Mouse (Mus musculus): ENCODE results near the gene Plekhg4.
A peak's percentile ranks its signal among the peaks of the same experiment; 100 is the strongest.

Gene Plekhg4

DNA sequence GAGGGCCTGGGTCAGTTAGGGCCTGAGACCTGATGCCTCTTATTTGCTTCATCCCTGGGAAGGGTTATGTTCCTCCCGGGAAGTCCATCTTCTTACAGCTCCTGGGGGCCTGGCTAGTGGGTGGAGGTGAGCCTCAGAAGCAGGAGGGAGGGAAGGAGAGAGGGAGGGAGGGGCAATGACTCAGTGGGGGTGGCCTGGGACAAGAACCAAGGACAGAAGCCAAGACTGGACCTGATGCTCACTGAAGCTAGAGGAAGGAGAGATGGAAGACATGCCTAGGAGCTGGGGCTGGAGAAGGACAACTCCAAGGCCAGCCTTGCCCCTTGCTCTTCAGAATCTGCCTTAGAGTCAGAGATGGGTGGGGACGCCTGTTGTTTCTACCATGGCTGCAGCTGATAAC, at the start of gene Plekhg4:
Gene Plekhg4 (plus strand): TSS at position 243 of the 400 bp plus-strand sequence.
- no peak for DNase-seq (ENCODE audit: low spot score in 2 of 2)

DNA sequence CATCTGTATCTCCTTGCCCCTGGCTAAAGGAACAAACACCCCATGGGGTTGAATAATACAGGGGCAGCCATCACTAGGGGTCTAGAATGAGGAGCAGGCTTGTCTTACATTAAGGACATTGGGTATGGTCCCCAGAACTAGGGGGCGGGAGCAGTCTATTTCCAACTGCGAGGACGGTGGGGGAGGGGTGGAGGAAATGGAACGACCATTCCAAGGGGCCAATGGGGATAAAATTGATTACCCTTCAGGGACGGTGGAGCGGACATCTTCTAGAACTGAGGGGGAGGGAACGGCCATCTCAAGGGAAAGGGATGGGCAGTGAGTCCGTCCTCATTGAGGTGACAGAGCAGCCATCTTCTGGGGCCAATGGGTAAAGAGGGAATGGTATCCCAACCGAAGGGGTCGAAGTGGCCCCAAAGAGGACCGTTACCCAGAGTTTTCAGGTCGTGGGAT, 47.4 kb upstream of the Plekhg4 start:
- DNase-seq (ENCODE audit: low spot score in 2 of 2): no peak

DNA sequence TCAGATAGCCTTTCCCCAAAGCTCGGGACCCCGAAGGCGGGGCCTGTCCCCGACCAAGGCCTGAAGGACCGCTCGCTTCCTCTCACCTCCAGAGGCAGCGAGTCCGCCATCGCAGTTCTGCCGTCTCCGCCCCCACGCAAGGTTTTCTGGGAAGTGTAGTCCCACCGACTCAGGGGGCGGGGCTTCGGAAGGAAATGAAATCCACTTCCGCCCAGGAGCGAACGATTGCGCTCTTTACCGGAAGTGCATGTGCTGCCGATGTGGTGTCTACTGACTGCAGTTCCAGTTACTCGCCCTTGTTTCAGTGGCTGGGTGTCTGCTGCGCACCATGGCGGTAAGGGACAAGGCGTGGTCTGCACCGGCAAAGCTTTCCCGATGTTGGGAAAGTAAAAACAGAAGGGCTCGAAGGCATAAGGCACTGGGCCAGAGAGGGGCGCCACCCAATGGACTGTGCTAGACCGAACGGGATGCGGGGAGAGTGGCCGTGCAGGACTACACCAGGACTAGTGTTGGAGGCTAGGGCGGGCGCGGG, 46.9 kb upstream of the Plekhg4 start, which contains the start of the genes Lrrc29 and Tmem208:
Gene Lrrc29 (minus strand): TSS at position 138 of the 532 bp plus-strand sequence.
Gene Tmem208 (plus strand): TSS at position 214 of the 532 bp plus-strand sequence.
- peak; percentile 95 to 96 for DNase-seq (ENCODE audit: low spot score in 2 of 2)

DNA sequence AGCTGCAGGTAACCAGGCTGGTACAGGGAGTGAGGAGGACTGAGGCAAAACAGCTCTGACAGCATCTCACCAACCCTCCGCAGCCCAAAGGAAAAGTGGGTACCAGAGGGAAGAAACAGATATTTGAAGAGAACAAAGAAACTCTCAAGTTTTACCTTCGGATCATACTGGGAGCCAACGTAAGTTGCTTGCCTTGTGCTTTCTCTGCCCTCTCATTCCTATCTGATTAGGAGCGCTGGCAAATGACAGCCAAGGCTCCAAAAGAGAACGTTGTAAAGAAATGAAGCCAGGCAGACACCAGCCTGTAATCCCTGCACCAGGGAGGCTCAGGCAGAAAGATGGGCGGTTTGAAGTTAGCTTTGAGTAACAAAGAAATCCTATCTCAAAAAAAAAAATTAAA, 46.1 kb upstream of the Plekhg4 start:
- DNase-seq (ENCODE audit: low spot score in 2 of 2): no peak

DNA sequence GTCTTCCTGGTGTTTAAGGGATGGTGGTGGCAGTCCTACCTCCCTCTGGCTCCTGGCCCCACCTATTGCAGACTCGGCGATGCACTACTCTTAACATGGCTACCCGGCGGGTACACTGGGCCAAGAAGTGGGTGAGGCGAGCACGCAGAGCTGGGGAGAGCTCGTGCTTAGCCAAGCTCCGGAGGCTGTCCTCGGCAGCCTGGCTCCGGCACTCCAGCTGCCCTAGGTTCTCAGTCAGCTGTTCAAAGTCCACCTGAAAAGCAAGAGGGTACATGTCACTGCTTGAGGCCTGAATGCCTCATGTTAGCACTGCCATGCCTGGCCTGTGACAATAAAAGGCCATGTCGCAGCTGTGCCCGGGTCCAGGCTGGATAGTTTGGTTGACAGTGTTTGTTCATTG, 42.7 kb upstream of the Plekhg4 start:
- DNase-seq (ENCODE audit: low spot score in 2 of 2): no peak

DNA sequence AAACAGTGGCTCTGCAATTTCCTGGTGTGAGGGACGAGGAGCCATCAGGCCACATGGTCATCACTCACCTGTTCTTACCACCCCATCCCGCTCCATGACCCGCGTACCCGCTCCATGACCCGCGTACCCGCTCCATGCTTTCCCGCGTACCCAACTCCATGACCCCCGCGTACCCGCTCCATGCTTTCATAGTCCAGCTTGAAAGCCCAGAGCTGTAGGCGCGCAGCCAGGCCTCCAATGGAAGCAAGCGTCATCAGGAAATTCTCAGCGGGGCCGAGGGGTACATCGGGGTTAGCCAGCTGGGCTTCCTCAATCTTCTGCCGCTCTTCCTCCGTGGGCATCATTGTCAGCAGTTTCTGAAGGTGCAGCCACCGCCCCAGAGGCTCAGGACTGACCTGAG, 41.6 kb upstream of the Plekhg4 start:
- no peak for DNase-seq (ENCODE audit: low spot score in 2 of 2)

DNA sequence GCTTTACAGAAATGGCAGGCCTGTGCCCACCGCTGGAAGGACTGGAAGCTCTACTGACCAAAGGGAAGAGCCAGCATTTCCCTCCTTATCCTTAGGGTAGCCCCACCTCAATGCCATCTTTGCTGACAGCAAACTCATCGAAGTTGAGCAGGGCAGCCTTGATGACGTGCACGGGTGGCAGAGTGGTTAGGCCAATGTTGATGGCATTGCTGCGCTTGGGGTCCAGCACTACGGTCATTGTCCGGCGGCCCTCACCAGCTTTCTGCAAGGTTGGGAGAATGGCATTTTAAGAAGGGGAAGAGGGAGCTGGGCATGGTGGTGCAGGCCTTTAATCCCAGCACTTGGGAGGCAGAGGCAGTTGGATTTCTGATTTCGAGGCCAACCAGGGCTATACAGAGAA, 41.1 kb upstream of the Plekhg4 start:
- DNase-seq (ENCODE audit: low spot score in 2 of 2): no peak

DNA sequence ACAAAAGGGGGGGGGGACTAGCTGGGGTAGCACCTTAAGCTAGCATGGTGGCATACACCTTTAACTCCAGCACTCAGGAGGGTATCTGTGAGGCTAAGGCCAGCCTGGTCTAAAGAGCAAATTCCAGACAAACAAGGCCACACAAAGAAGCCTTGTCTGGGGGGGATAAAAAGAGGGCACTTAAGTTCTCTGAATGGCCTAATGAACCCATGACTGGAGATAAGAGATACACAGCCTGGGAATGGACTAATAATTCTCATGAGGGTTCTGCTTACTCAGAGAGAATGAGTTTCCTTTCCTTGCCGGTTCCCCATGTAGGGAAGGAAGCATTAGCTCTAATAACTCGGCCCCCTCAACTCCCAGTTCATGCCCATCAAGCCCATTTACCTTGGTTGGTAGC, 40.6 kb upstream of the Plekhg4 start:
- no peak for DNase-seq (ENCODE audit: low spot score in 2 of 2)

DNA sequence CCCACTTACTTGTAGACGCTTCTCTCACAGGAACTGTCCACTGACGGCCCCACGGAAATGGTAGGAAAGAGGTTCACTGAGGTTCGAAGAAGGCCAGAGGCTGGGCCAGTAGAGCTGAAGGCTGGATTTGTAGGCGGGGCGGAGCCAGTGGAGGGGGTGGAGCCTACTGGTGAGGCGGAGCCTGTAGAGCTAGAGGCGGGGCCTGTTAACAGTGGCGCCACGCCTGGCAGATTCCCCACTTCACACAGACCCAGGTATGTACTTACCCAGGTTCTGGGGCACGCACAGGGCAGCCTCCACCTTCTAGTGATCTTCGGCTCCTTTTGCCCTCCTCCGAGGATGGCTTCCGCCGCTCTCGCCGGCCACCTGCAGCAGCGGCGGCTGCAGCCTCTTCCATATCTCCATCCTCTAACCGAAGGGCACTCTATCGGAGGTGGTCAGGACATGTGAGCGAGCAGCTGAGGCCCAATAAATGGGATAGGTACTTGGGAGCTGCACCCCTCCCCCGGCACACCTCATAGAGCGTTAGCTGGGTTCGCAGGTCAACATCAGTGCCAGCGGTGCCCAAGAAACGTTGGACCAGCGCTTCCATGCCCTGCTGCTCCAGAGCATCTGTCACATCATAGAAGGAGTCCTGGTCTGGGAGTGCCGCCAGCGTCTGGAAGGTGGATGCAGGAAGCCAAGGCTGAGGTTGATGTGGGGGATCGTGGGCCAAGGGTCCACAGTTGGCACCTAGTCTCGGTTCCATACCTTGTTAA, 36.5 kb upstream of the Plekhg4 start:
- DNase-seq (ENCODE audit: low spot score in 2 of 2): no peak

DNA sequence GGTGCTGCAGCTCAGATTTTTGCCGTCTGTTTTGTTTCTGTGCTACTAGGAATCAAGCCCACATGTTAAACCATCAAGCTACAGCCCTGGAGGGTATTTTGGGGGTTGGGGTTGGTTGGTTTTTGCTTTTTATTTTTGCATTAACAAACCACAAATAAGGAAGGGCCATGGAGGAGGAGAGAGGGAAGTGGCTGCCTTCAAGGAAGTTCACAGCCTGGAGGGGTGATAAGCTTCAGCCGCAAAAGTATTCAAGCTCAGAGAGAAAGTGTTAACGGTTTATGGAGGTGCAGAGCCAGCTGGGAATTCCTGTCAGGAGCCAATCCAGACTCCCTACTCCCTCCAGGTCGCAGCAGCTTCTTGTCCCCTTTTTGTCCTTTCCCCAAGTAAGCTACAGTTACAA, 34.1 kb upstream of the Plekhg4 start:
- no peak for DNase-seq (ENCODE audit: low spot score in 2 of 2)

DNA sequence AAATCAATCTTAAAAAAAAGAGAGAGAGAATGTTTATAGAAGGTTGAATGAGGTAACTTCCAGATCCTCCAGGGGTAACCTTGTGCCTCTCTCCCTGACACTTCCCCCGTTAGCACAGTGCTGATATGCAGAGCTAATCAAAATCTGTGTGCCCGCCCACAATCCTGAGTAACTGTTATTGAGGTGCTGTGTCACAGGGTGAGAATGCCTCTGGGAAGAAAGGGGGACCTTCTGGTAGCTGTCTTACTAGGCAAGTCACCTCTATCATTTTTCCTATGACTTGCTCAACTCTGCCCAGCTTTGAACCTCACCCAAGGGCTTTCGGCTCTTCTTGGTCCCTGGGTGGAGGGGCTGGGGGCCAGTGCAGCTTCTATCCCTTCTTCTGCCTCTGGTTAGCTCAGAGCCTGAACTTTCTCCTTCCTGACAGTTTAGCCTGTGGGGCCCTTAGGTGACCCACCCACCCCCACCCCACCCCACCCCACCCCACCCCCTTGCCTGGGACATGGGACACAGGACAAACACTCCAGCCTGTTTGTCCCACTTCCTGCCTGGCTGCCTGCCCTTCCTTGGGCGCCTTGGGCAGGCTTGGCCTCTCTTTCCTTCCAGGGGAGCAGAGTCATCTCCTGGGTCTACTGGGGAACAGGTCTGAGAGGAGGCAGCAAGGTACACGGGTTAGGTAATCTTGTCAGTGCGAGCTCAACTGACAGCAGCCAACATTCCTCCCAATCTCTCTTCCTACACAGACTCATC, 33.0 kb upstream of the Plekhg4 start:
- no peak for DNase-seq (ENCODE audit: low spot score in 2 of 2)

DNA sequence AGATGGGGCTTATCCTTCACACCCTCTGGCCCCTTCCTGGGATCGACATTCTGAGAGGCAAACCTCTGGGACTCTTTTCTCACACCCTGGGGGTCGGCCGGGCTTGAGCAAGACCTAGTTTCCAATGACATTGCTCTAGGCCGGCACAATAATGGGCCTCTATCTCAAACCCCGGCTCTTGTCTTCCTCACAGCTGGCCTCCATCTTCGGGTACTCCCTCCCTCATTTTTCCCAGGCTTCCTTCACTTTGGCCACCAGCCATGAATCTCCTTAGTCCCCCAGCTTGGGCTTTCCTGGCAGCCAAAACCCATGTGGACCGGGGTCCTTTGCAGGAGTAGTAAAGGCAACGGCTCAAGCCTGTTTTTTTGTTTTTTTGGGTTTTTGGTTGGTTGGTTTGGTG, 31.7 kb upstream of the Plekhg4 start:
- no peak for DNase-seq (ENCODE audit: low spot score in 2 of 2)

DNA sequence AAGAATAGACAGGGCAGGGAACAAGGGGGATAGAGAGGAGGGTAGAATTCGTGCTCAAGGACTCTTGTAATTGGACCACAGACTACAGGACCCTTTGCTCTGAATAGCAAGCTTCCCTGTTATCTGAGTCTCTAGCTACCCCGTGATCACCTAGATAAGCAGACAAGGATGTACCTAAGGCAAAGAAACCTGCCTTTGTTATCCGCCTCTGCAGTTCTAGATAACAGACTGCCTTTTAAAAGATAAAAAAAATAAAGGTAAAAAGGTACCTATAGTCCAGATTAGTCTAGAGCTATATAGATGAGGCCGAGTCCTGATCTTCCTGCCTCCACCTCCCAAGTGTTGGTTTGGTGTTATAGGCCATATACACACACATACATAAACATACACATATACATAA, 30.3 kb upstream of the Plekhg4 start:
- no peak for DNase-seq (ENCODE audit: low spot score in 2 of 2)

DNA sequence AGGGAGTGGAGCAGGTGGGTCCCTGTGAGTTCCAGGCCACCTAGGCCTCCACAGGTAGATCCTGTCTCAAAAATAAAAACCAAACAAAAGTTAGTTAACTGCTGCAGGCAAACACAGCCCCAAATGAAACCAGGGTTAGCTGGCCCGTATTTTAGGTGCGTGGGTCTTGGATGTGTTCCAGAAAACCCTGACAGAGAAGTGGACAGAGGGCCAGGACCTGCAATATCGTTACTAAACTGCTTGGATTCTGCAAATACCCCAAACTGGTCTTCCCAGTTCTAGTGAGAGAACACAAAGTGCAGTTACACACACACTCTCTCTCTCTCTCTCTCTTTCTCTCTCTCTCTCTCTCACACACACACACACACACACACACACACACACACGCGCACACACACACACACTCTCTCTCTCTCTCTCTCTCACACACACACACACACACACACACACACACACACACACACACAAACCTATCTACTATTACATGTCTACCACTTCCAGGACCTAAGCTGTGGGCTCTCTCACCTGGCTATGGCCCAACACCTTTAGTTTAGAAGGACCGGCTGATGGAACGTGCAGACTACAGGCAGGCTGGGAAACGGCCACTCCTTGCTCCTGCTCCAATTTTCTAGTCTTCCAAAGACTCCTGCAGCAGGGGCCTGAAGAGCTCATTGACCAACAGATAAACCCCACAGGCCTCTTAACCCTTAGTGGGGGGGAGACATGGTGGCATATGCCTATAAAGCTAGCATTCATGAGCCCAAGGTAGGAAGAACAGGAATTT, 29.1 kb upstream of the Plekhg4 start:
- no peak for DNase-seq (ENCODE audit: low spot score in 2 of 2)

DNA sequence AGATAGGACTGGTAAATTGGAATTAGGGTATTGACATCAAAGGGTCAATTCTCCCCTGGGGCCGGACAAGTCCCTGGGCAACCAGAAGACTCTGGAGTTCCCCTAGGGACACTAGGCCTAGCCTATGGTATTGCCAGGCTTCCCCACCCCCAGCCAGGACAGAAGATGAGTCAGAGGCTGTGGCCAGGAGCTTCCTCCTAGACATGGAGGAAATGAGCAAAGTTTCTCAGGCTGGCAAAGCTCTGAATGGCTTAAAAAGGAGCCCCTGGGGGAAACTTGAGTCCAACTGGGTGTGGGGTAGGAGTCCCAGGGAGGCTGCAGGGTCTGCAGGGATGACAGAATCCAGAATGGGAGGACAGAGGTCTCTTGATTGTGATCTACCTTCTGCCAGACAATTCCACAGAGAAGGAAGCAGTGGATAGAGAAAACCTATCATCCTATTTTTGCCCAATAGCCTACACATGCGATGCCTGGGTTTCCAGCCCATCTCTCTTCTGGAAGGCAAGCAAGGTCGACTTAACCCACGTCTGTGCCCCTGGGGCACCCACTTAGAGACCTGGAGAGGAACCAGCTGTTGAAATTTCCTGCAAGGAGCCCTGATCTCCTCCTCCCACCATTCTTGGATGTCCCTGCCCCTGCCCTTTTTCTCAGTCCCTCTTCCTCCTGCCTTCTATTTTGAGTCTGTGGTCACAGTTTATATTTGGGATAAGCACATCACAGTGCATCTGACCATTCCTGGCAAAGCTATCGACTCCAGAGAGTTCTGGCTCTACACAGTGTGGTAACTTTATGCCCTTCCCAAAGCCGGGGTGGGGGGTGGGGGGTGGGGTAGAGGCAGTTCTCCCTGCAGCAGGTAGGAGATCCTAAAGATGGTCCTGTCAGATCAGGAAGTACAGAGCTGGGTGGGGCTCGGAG, 27.8 kb upstream of the Plekhg4 start:
- DNase-seq (ENCODE audit: low spot score in 2 of 2): no peak

DNA sequence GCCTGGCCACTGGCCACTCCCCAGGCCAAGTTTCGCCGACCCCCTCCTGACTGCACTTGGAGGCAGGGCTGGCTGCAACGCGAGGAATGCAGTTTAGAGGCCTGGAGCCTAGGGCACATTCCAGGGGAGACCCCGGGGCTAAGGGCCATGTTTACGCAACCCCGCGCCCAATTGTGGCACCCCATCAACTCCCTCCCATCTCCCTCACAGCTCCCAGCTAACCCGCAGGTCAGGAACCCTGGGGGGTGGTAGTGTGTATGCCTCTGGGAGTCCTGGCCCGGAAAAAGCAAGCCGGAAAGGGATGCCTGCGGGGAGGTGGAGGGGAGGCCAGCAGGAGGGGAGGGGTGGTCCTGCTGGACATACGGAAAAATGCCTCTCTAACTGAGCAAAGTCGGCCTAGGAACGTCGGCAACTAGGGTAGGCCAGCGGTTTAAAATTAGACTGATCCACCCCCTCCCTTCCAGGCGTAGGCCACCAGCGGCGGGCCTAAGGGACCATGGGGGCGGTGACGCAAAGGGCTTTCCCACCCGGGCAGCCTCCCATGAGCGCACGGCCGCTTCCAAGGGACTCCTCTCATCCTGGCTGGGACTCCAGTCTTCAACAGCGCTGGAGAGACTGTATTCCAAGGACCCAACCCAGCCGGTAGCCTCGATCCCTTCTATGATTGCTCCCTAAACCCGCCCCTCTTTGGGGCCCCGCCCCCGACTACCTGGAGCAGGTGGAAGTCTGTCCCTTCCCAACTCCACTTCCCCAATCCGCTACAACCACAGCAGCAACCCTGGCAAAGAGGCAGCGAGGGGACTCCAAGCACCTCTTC, 26.3 kb upstream of the Plekhg4 start:
- DNase-seq (ENCODE audit: low spot score in 2 of 2): no peak

DNA sequence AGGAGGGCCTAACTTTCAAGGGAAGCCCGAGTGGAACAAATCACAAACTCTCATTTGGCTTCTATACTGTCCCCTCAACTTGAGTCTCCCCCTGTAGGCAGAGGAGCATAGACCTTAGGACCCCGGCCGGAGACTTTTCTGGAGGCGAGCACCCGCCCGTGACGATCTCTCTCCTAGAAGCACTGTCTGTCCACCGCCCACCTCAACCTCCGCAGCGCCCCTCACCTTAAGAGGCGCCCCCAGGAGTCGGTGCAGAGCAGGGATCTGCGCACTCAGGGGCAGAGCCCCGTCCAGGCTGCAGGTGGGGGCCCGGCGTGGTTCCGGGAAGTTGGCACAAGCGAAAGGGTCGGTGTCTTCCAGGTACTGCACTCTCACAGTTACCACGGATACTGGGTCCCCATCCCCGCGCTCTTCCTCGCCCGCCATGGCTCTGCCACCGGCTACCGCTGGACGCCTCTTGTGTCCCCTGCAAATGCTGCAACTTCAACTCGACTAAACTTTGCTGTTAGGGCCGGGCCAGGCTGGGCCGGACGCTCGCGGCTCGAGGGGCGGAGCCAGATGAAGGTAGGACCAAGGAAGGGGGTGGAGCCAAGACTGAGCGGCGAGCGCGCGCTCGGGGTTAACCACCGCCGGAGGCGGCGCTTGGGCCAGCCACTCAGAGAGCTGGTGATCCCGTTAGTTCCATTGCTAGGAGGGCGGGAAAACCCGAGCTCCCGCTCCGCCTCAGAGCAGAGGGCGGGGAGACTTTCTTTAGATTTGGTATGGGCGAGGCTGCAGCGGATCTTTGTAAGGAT, 25.4 kb upstream of the Plekhg4 start, which contains the start of gene Fhod1:
Gene Fhod1 (minus strand): TSS at position 526 of the 794 bp plus-strand sequence.
- DNase-seq (ENCODE audit: low spot score in 2 of 2): peak; percentile 63 to 87

DNA sequence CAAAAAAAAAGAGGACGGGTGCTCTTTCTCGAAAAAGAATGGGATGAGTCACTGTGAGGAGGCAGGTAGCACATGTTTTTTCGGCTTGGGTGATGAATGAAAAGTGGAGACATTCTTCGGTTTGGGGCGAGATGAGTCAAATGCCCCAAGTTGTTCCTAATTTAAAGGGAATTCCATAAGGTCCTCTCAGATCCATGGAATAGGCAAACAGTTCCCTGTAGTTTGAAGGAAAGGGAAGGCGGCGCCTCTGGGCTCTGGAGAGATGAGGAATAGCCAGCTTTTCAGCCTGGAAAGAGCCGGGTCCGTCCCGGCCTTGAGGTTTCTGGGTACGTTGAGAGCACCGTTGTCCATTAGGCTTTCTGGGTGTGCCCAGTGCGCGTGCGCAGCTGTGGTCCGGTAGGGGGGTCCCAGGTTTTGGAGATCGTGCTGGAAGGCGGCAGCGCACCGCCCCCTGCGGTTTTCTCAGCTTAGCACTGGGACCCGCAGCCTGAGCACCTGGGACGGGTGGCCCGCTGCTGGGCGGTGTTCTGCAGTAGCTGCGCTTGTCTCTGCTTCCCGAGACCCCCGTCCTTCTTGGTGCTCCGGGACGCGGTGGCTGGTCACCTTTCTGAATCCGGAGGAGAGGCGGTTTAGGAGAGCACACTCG, 24.5 kb upstream of the Plekhg4 start, which contains the start of gene Slc9a5:
Gene Slc9a5 (plus strand): TSS at position 394 of the 646 bp plus-strand sequence.
- DNase-seq (ENCODE audit: low spot score in 2 of 2): peak; percentile 40 to 69
